Mouse (Mus musculus) kidney, embryonic 14.5 days (tissue): Measurements from ENCODE around the gene Ankrd44. TPM values are rescaled to one million over a fixed set of nuclear protein-coding genes. Genes with fewer than 3 reads are reported as not detected.

Experiments
- ATAC-seq: fragments of 200-750 bp; cut with Nextera tagmentation; 2 replicates; pipeline ENCODE4 v1.8.0; 2017; ENCODE audit warnings: moderate number of reproducible peaks, mild to moderate bottlenecking, moderate TSS enrichment, moderate library complexity; ENCODE audit not compliant: low FRiP score, low TSS enrichment
- H3K27ac ChIP-seq: fragments of 300-500 bp; sonication (generic); 2 replicates; pipeline ENCODE4 v1.5.1; 2014; ENCODE audit warnings: low read depth, mild to moderate bottlenecking, low read length, moderate library complexity, mixed read lengths
- H3K27me3 ChIP-seq: fragments of 300-500 bp; sonication (generic); 2 replicates; pipeline ENCODE4 v1.6.1; 2014; ENCODE audit warnings: mild to moderate bottlenecking, low read length; ENCODE audit not compliant: control insufficient read depth, insufficient read depth
- H3K36me3 ChIP-seq: fragments of 300-500 bp; sonication (generic); 2 replicates; pipeline ENCODE4 v1.6.1; 2014; ENCODE audit warnings: low read length, mixed read lengths; ENCODE audit not compliant: control insufficient read depth, insufficient read depth
- H3K4me1 ChIP-seq: fragments of 300-500 bp; sonication (generic); 2 replicates; pipeline ENCODE4 v1.6.1; 2014; ENCODE audit warnings: low read length, mixed read lengths; ENCODE audit not compliant: control insufficient read depth, insufficient read depth
- H3K4me2 ChIP-seq: fragments of 300-500 bp; sonication (generic); replicated peaks from 2 replicates; pipeline ENCODE4 v1.6.1; 2014; ENCODE audit warnings: low read depth, mild to moderate bottlenecking, low read length
- H3K4me3 ChIP-seq: fragments of 300-500 bp; sonication (generic); 2 replicates; pipeline ENCODE4 v1.5.1; 2014; ENCODE audit warnings: mild to moderate bottlenecking, low read length
- H3K9ac ChIP-seq: fragments of 300-500 bp; sonication (generic); 2 replicates; pipeline ENCODE4 v1.6.1; 2014; ENCODE audit warnings: low read depth, mild to moderate bottlenecking, low read length, moderate library complexity
- H3K9me3 ChIP-seq: fragments of 300-500 bp; sonication (generic); 2 replicates; pipeline ENCODE4 v1.6.1; 2016; ENCODE audit warnings: low read length; ENCODE audit not compliant: control insufficient read depth
- WGBS: fragments of 180-500 bp; shearing (Covaris S2); extraction: QIAGEN DNeasy Blood & Tissue Kit; methylation state at CpG from one replicate; pipeline ENCODE4 v1.1.7; 2014; 5-methylcytosine and 5-hydroxymethylcytosine counted together
- polyA plus RNA-seq: library from polyadenylated mRNA; unstranded; fragments of >200 nt; fragmentation: Nextera tagmentation; extraction: Ambion mirVana; gene quantifications from 2 replicates; pipeline ENCODE4 v1.2.1, GENCODE M21; 2014

Ankrd44 gene
- polyA plus RNA-seq, 1 experiment from 2014 or later: 9.0 TPM

GRCm38 (mm10) chr1:54788337-54788736, 137.8 kb downstream of the Ankrd44 start:
- 62% methylated on average over 4 of the region's 4 CpGs for WGBS
- H3K9me3 ChIP-seq: no peaks in the 10 kb centered on the region
- no peak overlapping the region for H3K4me3 ChIP-seq

GRCm38 (mm10) chr1:54778151-54778550, 148.0 kb downstream of the Ankrd44 start:
- no peaks in the 10 kb centered on the region for H3K4me1 ChIP-seq
- no peak overlapping the region for H3K4me3 ChIP-seq
- no peaks in the 10 kb centered on the region for H3K9me3 ChIP-seq
- no peak overlapping the region for H3K27ac ChIP-seq
- H3K36me3 ChIP-seq: no peaks in the 10 kb centered on the region
- no peaks in the 10 kb centered on the region for H3K27me3 ChIP-seq
- no peak overlapping the region for H3K4me2 ChIP-seq
- no peak overlapping the region for H3K9ac ChIP-seq
- 91% methylated on average over 6 of the region's 6 CpGs for WGBS
- ATAC-seq: no peak

More at GRCm38 (mm10) chr1:54788337-54788736, 137.8 kb downstream of the Ankrd44 start:
- no peaks in the 10 kb centered on the region for H3K36me3 ChIP-seq
- H3K4me1 ChIP-seq: no peaks in the 10 kb centered on the region
- ATAC-seq: no peak
- no peak overlapping the region for H3K4me2 ChIP-seq
- H3K27me3 ChIP-seq: no peaks in the 10 kb centered on the region
- H3K9ac ChIP-seq: no peak overlapping the region
- H3K27ac ChIP-seq: no peak overlapping the region

- Histone ChIP-seq H3K9ac (no peak overlapping the region), H3K27ac (no peak overlapping the region), H3K4me1 (no peaks in the 10 kb centered on the region), H3K27me3 (no peaks in the 10 kb centered on the region), H3K4me2 (no peak overlapping the region), H3K36me3 (no peaks in the 10 kb centered on the region), H3K4me3 (no peak overlapping the region), H3K9me3 (no peaks in the 10 kb centered on the region)
- 0 out of 2 replicates have a peak, but pooled peaks have one; percentile 39 for ATAC-seq
- 53% methylated on average over 6 of the region's 6 CpGs for WGBS
Measured at GRCm38 (mm10) chr1:54777104-54777503, 149.1 kb downstream of the Ankrd44 start.

- no peaks in the 10 kb centered on the region for H3K36me3 ChIP-seq
- WGBS: 56% methylated on average over 8 of the region's 8 CpGs
- H3K4me1 ChIP-seq: no peaks in the 10 kb centered on the region
- no peak overlapping the region for H3K27ac ChIP-seq
- H3K4me2 ChIP-seq: no peak overlapping the region
- peaks cover 3% of the 10 kb centered on the region; the same call in 1 of the 2 replicates for H3K9me3 ChIP-seq
- no peak for ATAC-seq
- H3K27me3 ChIP-seq: no peaks in the 10 kb centered on the region
- no peak overlapping the region for H3K4me3 ChIP-seq
- no peak overlapping the region for H3K9ac ChIP-seq
Measured at GRCm38 (mm10) chr1:54776116-54776515, 150.1 kb downstream of the Ankrd44 start.

GRCm38 (mm10) chr1:54772843-54773242, 153.3 kb downstream of the Ankrd44 start:
- 89% methylated on average over 5 of the region's 5 CpGs for WGBS

GRCm38 (mm10) chr1:54771471-54771870, 154.7 kb downstream of the Ankrd44 start:
- Histone ChIP-seq H3K27ac (no peak overlapping the region), H3K36me3 (no peaks in the 10 kb centered on the region), H3K4me1 (no peaks in the 10 kb centered on the region), H3K27me3 (no peaks in the 10 kb centered on the region), H3K4me2 (no peak overlapping the region), H3K9ac (no peak overlapping the region), H3K9me3 (peaks cover 5% of the 10 kb centered on the region; the same call in 1 of the 2 replicates), H3K4me3 (no peak overlapping the region)
- WGBS: 81% methylated on average over 3 of the region's 3 CpGs
- no peak for ATAC-seq

More at GRCm38 (mm10) chr1:54772843-54773242, 153.3 kb downstream of the Ankrd44 start:
- Histone ChIP-seq H3K4me2 (no peak overlapping the region), H3K36me3 (no peaks in the 10 kb centered on the region), H3K27ac (no peak overlapping the region), H3K4me3 (no peak overlapping the region), H3K4me1 (no peaks in the 10 kb centered on the region), H3K9me3 (peaks cover 5% of the 10 kb centered on the region; the same call in 1 of the 2 replicates), H3K27me3 (no peaks in the 10 kb centered on the region), H3K9ac (no peak overlapping the region)
- ATAC-seq: no peak

- WGBS: 64% methylated on average over 3 of the region's 3 CpGs
- Histone ChIP-seq H3K4me1 (no peaks in the 10 kb centered on the region), H3K36me3 (no peaks in the 10 kb centered on the region), H3K9me3 (peaks cover 5% of the 10 kb centered on the region; the same call in 1 of the 2 replicates), H3K27ac (no peak overlapping the region), H3K27me3 (no peaks in the 10 kb centered on the region), H3K9ac (no peak overlapping the region), H3K4me3 (no peak overlapping the region), H3K4me2 (no peak overlapping the region)
- no peak for ATAC-seq
Measured at GRCm38 (mm10) chr1:54767221-54767620, 159.0 kb downstream of the Ankrd44 start.

- H3K9me3 ChIP-seq: no peaks in the 10 kb centered on the region
- no peak overlapping the region for H3K4me2 ChIP-seq
- H3K4me3 ChIP-seq: no peak overlapping the region
- no peak overlapping the region for H3K27ac ChIP-seq
- H3K4me1 ChIP-seq: no peaks in the 10 kb centered on the region
- WGBS: 94% methylated on average over 2 of the region's 2 CpGs
- no peak overlapping the region for H3K9ac ChIP-seq
- no peaks in the 10 kb centered on the region for H3K27me3 ChIP-seq
- H3K36me3 ChIP-seq: no peaks in the 10 kb centered on the region
- ATAC-seq: no peak
Measured at GRCm38 (mm10) chr1:54765632-54766238, 160.5 kb downstream of the Ankrd44 start.

GRCm38 (mm10) chr1:54762216-54762807, 163.9 kb downstream of the Ankrd44 start:
- no peaks in the 10 kb centered on the region for H3K27me3 ChIP-seq
- no peak overlapping the region for H3K4me3 ChIP-seq
- no peaks in the 10 kb centered on the region for H3K4me1 ChIP-seq
- WGBS: 81% methylated on average over 10 of the region's 10 CpGs
- H3K9me3 ChIP-seq: no peaks in the 10 kb centered on the region
- ATAC-seq: no peak
- no peak overlapping the region for H3K9ac ChIP-seq
- H3K36me3 ChIP-seq: no peaks in the 10 kb centered on the region
- no peak overlapping the region for H3K27ac ChIP-seq
- H3K4me2 ChIP-seq: no peak overlapping the region
